Mouse (Mus musculus): ENCODE measurements at regions not wholly inside any gene's neighbourhood (a gene's known extent, or its start where the extent isn't known, plus 50 kb on each side); places are given as distances from the start of the nearest gene placed in this dataset.

GRCm38 (mm10) chr10:111834925-111835823, 137.3 kb upstream of the Krr1 start:
- 46% methylated on average over 11 of the region's 11 CpGs for WGBS
- H3K27ac ChIP-seq: no peak overlapping the region
- H3K36me3 ChIP-seq (replicated peaks): no peaks in the 10 kb centered on the region
- H3K4me2 ChIP-seq: no peak overlapping the region
- H3K4me1 ChIP-seq: peaks cover 7% of the 10 kb centered on the region
- H3K27me3 ChIP-seq: peaks cover 7% of the 10 kb centered on the region; the same call in 1 of the 2 replicates
- H3K4me3 ChIP-seq (replicated peaks): no peak overlapping the region
- no peak overlapping the region for H3K9ac ChIP-seq
- no peaks in the 10 kb centered on the region for H3K9me3 ChIP-seq
- no peak for ATAC-seq (ENCODE audit: low FRiP score)

- Histone ChIP-seq H3K4me2 (no peak overlapping the region), H3K9me3 (no peaks in the 10 kb centered on the region), H3K27me3 (peaks cover 7% of the 10 kb centered on the region; the same call in 1 of the 2 replicates), H3K4me3 (replicated peaks) (no peak overlapping the region), H3K4me1 (peaks cover 7% of the 10 kb centered on the region), H3K36me3 (replicated peaks) (no peaks in the 10 kb centered on the region), H3K9ac (no peak overlapping the region), H3K27ac (no peak overlapping the region)
- ATAC-seq (ENCODE audit: low FRiP score): 0 out of 2 replicates have a peak, but pooled peaks have one; percentile 46
- WGBS: 52% methylated on average over 5 of the region's 5 CpGs
Observed at GRCm38 (mm10) chr10:111836191-111836590, 136.3 kb upstream of the Krr1 start.

GRCm38 (mm10) chr10:111836802-111837201, 135.7 kb upstream of the Krr1 start:
- no peak overlapping the region for H3K9ac ChIP-seq
- WGBS: 91% methylated on average over 4 of the region's 4 CpGs

GRCm38 (mm10) chr10:111842321-111842775, 130.1 kb upstream of the Krr1 start:
- Histone ChIP-seq H3K27ac (no peak overlapping the region), H3K36me3 (replicated peaks) (no peaks in the 10 kb centered on the region), H3K4me1 (peaks cover 15% of the 10 kb centered on the region), H3K4me3 (replicated peaks) (no peak overlapping the region), H3K27me3 (no peaks in the 10 kb centered on the region), H3K4me2 (no peak overlapping the region), H3K9ac (no peak overlapping the region), H3K9me3 (no peaks in the 10 kb centered on the region)
- 49% methylated on average over 11 of the region's 11 CpGs for WGBS
- 0 out of 2 replicates have a peak, but pooled peaks have one; percentile 39 for ATAC-seq (ENCODE audit: low FRiP score)

More at GRCm38 (mm10) chr10:111836802-111837201, 135.7 kb upstream of the Krr1 start:
- H3K4me2 ChIP-seq: no peak overlapping the region
- peaks cover 7% of the 10 kb centered on the region; the same call in 1 of the 2 replicates for H3K27me3 ChIP-seq
- no peak for ATAC-seq (ENCODE audit: low FRiP score)
- H3K9me3 ChIP-seq: no peaks in the 10 kb centered on the region
- H3K4me3 ChIP-seq (replicated peaks): no peak overlapping the region
- no peak overlapping the region for H3K27ac ChIP-seq
- no peaks in the 10 kb centered on the region for H3K36me3 ChIP-seq (replicated peaks)
- H3K4me1 ChIP-seq: peaks cover 8% of the 10 kb centered on the region

- Histone ChIP-seq H3K9me3 (no peaks in the 10 kb centered on the region), H3K27ac (no peak overlapping the region), H3K4me3 (replicated peaks) (no peak overlapping the region), H3K9ac (no peak overlapping the region), H3K4me2 (no peak overlapping the region), H3K4me1 (peaks cover 15% of the 10 kb centered on the region), H3K36me3 (replicated peaks) (no peaks in the 10 kb centered on the region), H3K27me3 (no peaks in the 10 kb centered on the region)
- 72% methylated on average over 7 of the region's 7 CpGs for WGBS
- ATAC-seq (ENCODE audit: low FRiP score): no peak
Observed at GRCm38 (mm10) chr10:111842896-111843295, 129.6 kb upstream of the Krr1 start.

- peaks cover 15% of the 10 kb centered on the region for H3K4me1 ChIP-seq
- WGBS: 58% methylated on average over 9 of the region's 9 CpGs
- H3K9me3 ChIP-seq: no peaks in the 10 kb centered on the region
- H3K36me3 ChIP-seq (replicated peaks): no peaks in the 10 kb centered on the region
- ATAC-seq (ENCODE audit: low FRiP score): no peak
- H3K4me2 ChIP-seq: no peak overlapping the region
- H3K9ac ChIP-seq: no peak overlapping the region
- H3K27me3 ChIP-seq: no peaks in the 10 kb centered on the region
- no peak overlapping the region for H3K27ac ChIP-seq
- H3K4me3 ChIP-seq (replicated peaks): no peak overlapping the region
Observed at GRCm38 (mm10) chr10:111843301-111843700, 129.2 kb upstream of the Krr1 start.

- 87% methylated on average over 10 of the region's 10 CpGs for WGBS
- H3K27ac ChIP-seq: no peak overlapping the region
- no peak overlapping the region for H3K4me3 ChIP-seq (replicated peaks)
- H3K27me3 ChIP-seq: no peaks in the 10 kb centered on the region
- no peaks in the 10 kb centered on the region for H3K36me3 ChIP-seq (replicated peaks)
- no peak overlapping the region for H3K4me2 ChIP-seq
- no peaks in the 10 kb centered on the region for H3K9me3 ChIP-seq
- peaks cover 15% of the 10 kb centered on the region for H3K4me1 ChIP-seq
- no peak for ATAC-seq (ENCODE audit: low FRiP score)
- no peak overlapping the region for H3K9ac ChIP-seq
Observed at GRCm38 (mm10) chr10:111844144-111844543, 128.3 kb upstream of the Krr1 start.

- H3K9ac ChIP-seq: no peak overlapping the region
- H3K4me3 ChIP-seq (replicated peaks): no peak overlapping the region
- WGBS: 100% methylated on average over 2 of the region's 2 CpGs
- ATAC-seq (ENCODE audit: low FRiP score): no peak
- H3K4me1 ChIP-seq: peaks cover 15% of the 10 kb centered on the region
- no peaks in the 10 kb centered on the region for H3K27me3 ChIP-seq
- no peak overlapping the region for H3K4me2 ChIP-seq
- no peaks in the 10 kb centered on the region for H3K36me3 ChIP-seq (replicated peaks)
- H3K9me3 ChIP-seq: no peaks in the 10 kb centered on the region
- H3K27ac ChIP-seq: no peak overlapping the region
Observed at GRCm38 (mm10) chr10:111845946-111846345, 126.5 kb upstream of the Krr1 start.

- Histone ChIP-seq H3K9me3 (no peaks in the 10 kb centered on the region), H3K27ac (no peak overlapping the region), H3K36me3 (replicated peaks) (no peaks in the 10 kb centered on the region), H3K9ac (no peak overlapping the region), H3K4me1 (no peaks in the 10 kb centered on the region), H3K27me3 (no peaks in the 10 kb centered on the region), H3K4me2 (no peak overlapping the region), H3K4me3 (replicated peaks) (no peak overlapping the region)
- WGBS: 87% methylated on average over 5 of the region's 5 CpGs
- no peak for ATAC-seq (ENCODE audit: low FRiP score)
Observed at GRCm38 (mm10) chr10:111854254-111854653, 118.2 kb upstream of the Krr1 start.

GRCm38 (mm10) chr10:111855496-111855895, 117.0 kb upstream of the Krr1 start:
- 94% methylated on average over 18 of the region's 18 CpGs for WGBS
- Histone ChIP-seq H3K9ac (no peak overlapping the region), H3K4me3 (replicated peaks) (no peak overlapping the region), H3K36me3 (replicated peaks) (no peaks in the 10 kb centered on the region), H3K9me3 (no peaks in the 10 kb centered on the region), H3K27ac (no peak overlapping the region), H3K4me2 (no peak overlapping the region), H3K4me1 (no peaks in the 10 kb centered on the region), H3K27me3 (no peaks in the 10 kb centered on the region)
- ATAC-seq (ENCODE audit: low FRiP score): no peak

- H3K27ac ChIP-seq: no peak overlapping the region
- no peak for ATAC-seq (ENCODE audit: low FRiP score)
- WGBS: 88% methylated on average over 6 of the region's 6 CpGs
- no peak overlapping the region for H3K4me2 ChIP-seq
- H3K4me1 ChIP-seq: no peaks in the 10 kb centered on the region
- no peaks in the 10 kb centered on the region for H3K36me3 ChIP-seq (replicated peaks)
- no peak overlapping the region for H3K4me3 ChIP-seq (replicated peaks)
- H3K9me3 ChIP-seq: no peaks in the 10 kb centered on the region
- no peaks in the 10 kb centered on the region for H3K27me3 ChIP-seq
- no peak overlapping the region for H3K9ac ChIP-seq
Observed at GRCm38 (mm10) chr10:111858403-111858802, 114.1 kb upstream of the Krr1 start.

- 79% methylated on average over 8 of the region's 8 CpGs for WGBS
- H3K4me2 ChIP-seq: no peak overlapping the region
- ATAC-seq (ENCODE audit: low FRiP score): no peak
- no peak overlapping the region for H3K9ac ChIP-seq
- H3K4me3 ChIP-seq (replicated peaks): no peak overlapping the region
- H3K4me1 ChIP-seq: peaks cover 12% of the 10 kb centered on the region
- H3K27ac ChIP-seq: no peak overlapping the region
- no peaks in the 10 kb centered on the region for H3K27me3 ChIP-seq
- no peaks in the 10 kb centered on the region for H3K9me3 ChIP-seq
- H3K36me3 ChIP-seq (replicated peaks): no peaks in the 10 kb centered on the region
Observed at GRCm38 (mm10) chr10:111865286-111865830, 107.1 kb upstream of the Krr1 start.
